ENCODE assay signal across 8 mouse cellular contexts in genomic region chr9:45388385-45388994, GRCm38 (mm10). TPM values are rescaled to one million over a fixed set of nuclear protein-coding genes. Genes with fewer than 3 reads are reported as not detected.
DNase-seq lines count a peak whose midpoint lies in the region; ATAC-seq and TF ChIP-seq lines count a peak whose summit lies in the region.

No protein-coding gene starts in this region.

- H3K36me3 ChIP-seq in embryonic facial prominence, embryonic 12.5 days, result peaks cover 11% of the 10 kb centered on the region
- 0 out of 2 replicates have a peak, but pooled peaks cover 2% of the 10 kb centered on the region for H3K36me3 ChIP-seq in heart, embryonic 10.5 days
- H3K36me3 ChIP-seq in kidney, embryonic 16.5 days (ENCODE audit: insufficient read depth, low read length), result peaks cover 6% of the 10 kb centered on the region; the same call in 1 of the 2 replicates
- H3K36me3 ChIP-seq in liver, adult 2 months (ENCODE audit: control insufficient read depth, insufficient read depth, low read length), result no peaks in the 10 kb centered on the region
- H3K36me3 ChIP-seq in neural tube, embryonic 11.5 days (ENCODE audit: control insufficient read depth, insufficient read depth, low read length), result no peaks in the 10 kb centered on the region
- H3K36me3 ChIP-seq in stomach, postnatal 0 days (ENCODE audit: control insufficient read depth, insufficient read depth, low read length), result no peaks in the 10 kb centered on the region

- peak; percentile 82 for DNase-seq in A20 (ENCODE audit: low read depth, low spot score)
- peak; percentile 82 for DNase-seq in adrenal gland, postnatal 25 days
- peak; percentile 89 for DNase-seq in heart, embryonic 10.5 days (ENCODE audit: low spot score)
- peak; percentile 58 for DNase-seq in liver, adult 2 months (ENCODE audit: extremely low read depth, low read depth, low spot score)
- peak; percentile 86 for DNase-seq in neural tube, embryonic 11.5 days (ENCODE audit: low spot score)
- peak; percentile 89 for DNase-seq in stomach, postnatal 0 days (ENCODE audit: low spot score)

- peak; percentile 95 for TF ChIP-seq CTCF in liver, adult 2 months (IDR thresholded peaks at IDR 0.05; ENCODE audit: low read depth, low read length)
- peak; percentile 98 for TF ChIP-seq CTCF in stomach, postnatal 0 days (IDR thresholded peaks at IDR 0.05; ENCODE audit: low read depth)

- H3K9ac ChIP-seq in embryonic facial prominence, embryonic 12.5 days, result no peak overlapping the region
- H3K9ac ChIP-seq in kidney, embryonic 16.5 days (replicated peaks; ENCODE audit: low read length), result no peak overlapping the region
- no peak overlapping the region for H3K9ac ChIP-seq in liver, adult 2 months (ENCODE audit: low read depth, low read length)
- no peak overlapping the region for H3K9ac ChIP-seq in neural tube, embryonic 11.5 days (ENCODE audit: low read length)
- no peak overlapping the region for H3K9ac ChIP-seq in stomach, postnatal 0 days (ENCODE audit: low read length)

- H3K4me1 ChIP-seq in embryonic facial prominence, embryonic 12.5 days, result no peaks in the 10 kb centered on the region
- no peaks in the 10 kb centered on the region for H3K4me1 ChIP-seq in heart, embryonic 10.5 days
- H3K4me1 ChIP-seq in kidney, embryonic 16.5 days (ENCODE audit: insufficient read depth, low read length), result no peaks in the 10 kb centered on the region
- H3K4me1 ChIP-seq in liver, adult 2 months (ENCODE audit: control insufficient read depth, insufficient read depth, low read length), result peaks cover 8% of the 10 kb centered on the region
- H3K4me1 ChIP-seq in neural tube, embryonic 11.5 days (ENCODE audit: control insufficient read depth, insufficient read depth, low read length), result no peaks in the 10 kb centered on the region
- H3K4me1 ChIP-seq in stomach, postnatal 0 days (replicated peaks; ENCODE audit: control insufficient read depth, insufficient read depth), result no peaks in the 10 kb centered on the region

- H3K9me3 ChIP-seq in embryonic facial prominence, embryonic 12.5 days, result no peaks in the 10 kb centered on the region
- no peaks in the 10 kb centered on the region for H3K9me3 ChIP-seq in heart, embryonic 10.5 days
- H3K9me3 ChIP-seq in kidney, embryonic 16.5 days (ENCODE audit: low read length), result no peaks in the 10 kb centered on the region
- no peaks in the 10 kb centered on the region for H3K9me3 ChIP-seq in neural tube, embryonic 11.5 days (ENCODE audit: control insufficient read depth, low read length)
- H3K9me3 ChIP-seq in stomach, postnatal 0 days (ENCODE audit: control insufficient read depth, low read length), result no peaks in the 10 kb centered on the region

- H3K4me3 ChIP-seq in embryonic facial prominence, embryonic 12.5 days, result no peak overlapping the region
- no peak overlapping the region for H3K4me3 ChIP-seq in heart, embryonic 10.5 days
- H3K4me3 ChIP-seq in kidney, embryonic 16.5 days (ENCODE audit: low read length), result no peak overlapping the region
- no peak overlapping the region for H3K4me3 ChIP-seq in liver, adult 2 months (ENCODE audit: insufficient read depth, low read depth, low read length)
- no peak overlapping the region for H3K4me3 ChIP-seq in neural tube, embryonic 11.5 days (ENCODE audit: low read depth, low read length)
- no peak overlapping the region for H3K4me3 ChIP-seq in stomach, postnatal 0 days (ENCODE audit: low read depth, low read length)

- TF ChIP-seq POLR2A in liver, adult 2 months (IDR thresholded peaks at IDR 0.05; ENCODE audit: extremely low read depth, insufficient read depth, low read length), result no peak

- no peak overlapping the region for H3K4me2 ChIP-seq in embryonic facial prominence, embryonic 12.5 days (replicated peaks)
- no peak overlapping the region for H3K4me2 ChIP-seq in kidney, embryonic 16.5 days (replicated peaks; ENCODE audit: low read depth, low read length)
- no peak overlapping the region for H3K4me2 ChIP-seq in neural tube, embryonic 11.5 days (ENCODE audit: low read depth)
- no peak overlapping the region for H3K4me2 ChIP-seq in stomach, postnatal 0 days (replicated peaks; ENCODE audit: low read depth)

- no peak for TF ChIP-seq EP300 in stomach, postnatal 0 days (optimal IDR thresholded peaks at IDR 0.05)

- no peaks in the 10 kb centered on the region for H3K27me3 ChIP-seq in embryonic facial prominence, embryonic 12.5 days
- no peaks in the 10 kb centered on the region for H3K27me3 ChIP-seq in heart, embryonic 10.5 days (ENCODE audit: insufficient read depth, poor library complexity, severe bottlenecking)
- no peaks in the 10 kb centered on the region for H3K27me3 ChIP-seq in kidney, embryonic 16.5 days (ENCODE audit: insufficient read depth, low read length)
- H3K27me3 ChIP-seq in liver, adult 2 months (ENCODE audit: control insufficient read depth, insufficient read depth, low read length), result no peaks in the 10 kb centered on the region
- H3K27me3 ChIP-seq in neural tube, embryonic 11.5 days (ENCODE audit: control insufficient read depth, insufficient read depth, low read length), result no peaks in the 10 kb centered on the region
- H3K27me3 ChIP-seq in stomach, postnatal 0 days (ENCODE audit: control insufficient read depth, insufficient read depth, low read length), result no peaks in the 10 kb centered on the region

- 0 out of 2 replicates have a peak, but pooled peaks have one; percentile 39 for ATAC-seq in embryonic facial prominence, embryonic 12.5 days (ENCODE audit: insufficient number of reproducible peaks, insufficient read depth, low FRiP score, low TSS enrichment)
- ATAC-seq in kidney, embryonic 16.5 days (ENCODE audit: low FRiP score, low TSS enrichment), result peak; percentile 81
- no peak for ATAC-seq in neural tube, embryonic 11.5 days (ENCODE audit: insufficient read depth, low FRiP score, low TSS enrichment)
- peak; percentile 75 for ATAC-seq in stomach, postnatal 0 days (ENCODE audit: low FRiP score, low TSS enrichment)

- no peaks in the 10 kb centered on the region for H3K79me2 ChIP-seq in liver, adult 2 months (ENCODE audit: control insufficient read depth, insufficient read depth, low read length)

- 44% methylated on average over 12 of the region's 12 CpGs for WGBS in embryonic facial prominence, embryonic 12.5 days
- 34% methylated on average over 12 of the region's 12 CpGs for WGBS in heart, embryonic 10.5 days
- 35% methylated on average over 12 of the region's 12 CpGs for WGBS in kidney, embryonic 16.5 days
- WGBS in liver, adult 2 months, result 37% methylated on average over 12 of the region's 12 CpGs
- 48% methylated on average over 12 of the region's 12 CpGs for WGBS in neural tube, embryonic 11.5 days
- 38% methylated on average over 12 of the region's 12 CpGs for WGBS in stomach, postnatal 0 days

- H3K27ac ChIP-seq in embryonic facial prominence, embryonic 12.5 days, result no peak overlapping the region
- no peak overlapping the region for H3K27ac ChIP-seq in heart, embryonic 10.5 days
- H3K27ac ChIP-seq in kidney, embryonic 16.5 days (ENCODE audit: low read length), result no peak overlapping the region
- no peak overlapping the region for H3K27ac ChIP-seq in liver, adult 2 months (replicated peaks; ENCODE audit: insufficient read depth, low read depth, low read length)
- H3K27ac ChIP-seq in neural tube, embryonic 11.5 days (ENCODE audit: low read depth, low read length), result no peak overlapping the region
- H3K27ac ChIP-seq in stomach, postnatal 0 days (replicated peaks), result no peak overlapping the region

RNA-seq across cellular contexts. Expression of gene Fxyd2, which starts 11.0 kb away (rescaled TPM):
- total RNA-seq in adrenal gland, postnatal 25 days (2021), result 2.9 and 3.4 TPM in 2 replicates
- polyA plus RNA-seq in embryonic facial prominence, embryonic 12.5 days (2016; fragmentation: Nextera tagmentation; extraction: Ambion mirVana), result 2.9 and 3.8 TPM in 2 replicates
- 0.71 and 1.2 TPM in 2 replicates for polyA plus RNA-seq in heart, embryonic 10.5 days (2016; fragmentation: Nextera tagmentation; extraction: Ambion mirVana)
- 746 and 828 TPM in 2 replicates for polyA plus RNA-seq in kidney, embryonic 16.5 days (2015; fragmentation: Nextera tagmentation; extraction: Ambion mirVana)
- total RNA-seq in liver, adult 2 months (2014; rRNA removed), result 0.20 TPM in 1 of 2 replicates, not detected in the other
- polyA plus RNA-seq in liver, adult 2 months (2012; rRNA removed), result 0.29 and 0.44 TPM in 2 replicates
- polyA plus RNA-seq in neural tube, embryonic 11.5 days (2014; fragmentation: Nextera tagmentation; extraction: Ambion mirVana), result 0.88 and 2.1 TPM in 2 replicates
- polyA plus RNA-seq in stomach, postnatal 0 days (2015; fragmentation: Nextera tagmentation; extraction: Ambion mirVana), result 1.3 and 2.2 TPM in 2 replicates

RNA-seq across cellular contexts. Expression of gene Fxyd6, which starts 18.5 kb away (rescaled TPM):
- total RNA-seq in adrenal gland, postnatal 25 days (2021), result 153 and 178 TPM in 2 replicates
- polyA plus RNA-seq in embryonic facial prominence, embryonic 12.5 days (2016; fragmentation: Nextera tagmentation; extraction: Ambion mirVana), result 117 and 121 TPM in 2 replicates
- 40.5 and 63.2 TPM in 2 replicates for polyA plus RNA-seq in heart, embryonic 10.5 days (2016; fragmentation: Nextera tagmentation; extraction: Ambion mirVana)
- 184 and 189 TPM in 2 replicates for polyA plus RNA-seq in kidney, embryonic 16.5 days (2015; fragmentation: Nextera tagmentation; extraction: Ambion mirVana)
- total RNA-seq in liver, adult 2 months (2014; rRNA removed), result 0.46 and 1.1 TPM in 2 replicates
- polyA plus RNA-seq in liver, adult 2 months (2012; rRNA removed), result 0.56 and 0.72 TPM in 2 replicates
- polyA plus RNA-seq in neural tube, embryonic 11.5 days (2014; fragmentation: Nextera tagmentation; extraction: Ambion mirVana), result 109 and 111 TPM in 2 replicates
- polyA plus RNA-seq in stomach, postnatal 0 days (2015; fragmentation: Nextera tagmentation; extraction: Ambion mirVana), result 50.3 and 66.9 TPM in 2 replicates

RNA-seq across cellular contexts. Expression of gene Dscaml1, which starts 37.9 kb away (rescaled TPM):
- 0.62 and 1.5 TPM in 2 replicates for total RNA-seq in adrenal gland, postnatal 25 days (2021)
- polyA plus RNA-seq in embryonic facial prominence, embryonic 12.5 days (2016; fragmentation: Nextera tagmentation; extraction: Ambion mirVana), result 0.87 and 1.2 TPM in 2 replicates
- 0.14 TPM in 2 replicates for polyA plus RNA-seq in heart, embryonic 10.5 days (2016; fragmentation: Nextera tagmentation; extraction: Ambion mirVana)
- polyA plus RNA-seq in kidney, embryonic 16.5 days (2015; fragmentation: Nextera tagmentation; extraction: Ambion mirVana), result 0.17 and 0.37 TPM in 2 replicates
- 0.07 and 0.09 TPM in 2 replicates for total RNA-seq in liver, adult 2 months (2014; rRNA removed)
- polyA plus RNA-seq in liver, adult 2 months (2012; rRNA removed), result 0.13 TPM in 1 of 2 replicates, not detected in the other
- 1.1 and 1.2 TPM in 2 replicates for polyA plus RNA-seq in neural tube, embryonic 11.5 days (2014; fragmentation: Nextera tagmentation; extraction: Ambion mirVana)
- 0.17 and 0.23 TPM in 2 replicates for polyA plus RNA-seq in stomach, postnatal 0 days (2015; fragmentation: Nextera tagmentation; extraction: Ambion mirVana)

Comparison
In these comparisons a context has a peak if more than half of its experiments do, and no peak if none do; other contexts are left out.
1. RNA of gene Fxyd2, which starts 11.0 kb away (polyA plus RNA-seq): 746 to 828 TPM in kidney, embryonic 16.5 days; 2.9 to 3.8 TPM in embryonic facial prominence, embryonic 12.5 days, 1.3 to 2.2 TPM in stomach, postnatal 0 days, 0.71 to 1.2 TPM in heart, embryonic 10.5 days, 0.88 to 2.1 TPM in neural tube, embryonic 11.5 days and 0.29 to 0.44 TPM in liver, adult 2 months; every median in the first group is over 100 times any median in the second.
2. RNA of gene Fxyd6, which starts 18.5 kb away (polyA plus RNA-seq): 184 to 189 TPM in kidney, embryonic 16.5 days, 117 to 121 TPM in embryonic facial prominence, embryonic 12.5 days, 109 to 111 TPM in neural tube, embryonic 11.5 days, 50.3 to 66.9 TPM in stomach, postnatal 0 days and 40.5 to 63.2 TPM in heart, embryonic 10.5 days; 0.56 to 0.72 TPM in liver, adult 2 months; every median in the first group is over 10 times any median in the second.
3. Peak in every context shown above with its lines, with median percentiles within 50 percentile points of each other: DNase-seq.